Mouse (Mus musculus) right cerebral cortex, postnatal 36 days (tissue): ENCODE data around the gene Tbc1d8b.
A peak's percentile ranks its signal among the peaks of the same experiment; 100 is the strongest.
"Not testable (repeated sequence)": the region's sequence is repeated elsewhere in the genome, so short reads cannot be mapped to it uniquely, and the experiment has no call there.

Source experiments
- DNase-seq, 2 experiments: peaks; one replicate each; pipeline ENCODE4 v3.0.0; 2022; ENCODE audit warnings: low spot score in 2 of 2, mixed read lengths in 1 of 2

Tbc1d8b gene

DNA sequence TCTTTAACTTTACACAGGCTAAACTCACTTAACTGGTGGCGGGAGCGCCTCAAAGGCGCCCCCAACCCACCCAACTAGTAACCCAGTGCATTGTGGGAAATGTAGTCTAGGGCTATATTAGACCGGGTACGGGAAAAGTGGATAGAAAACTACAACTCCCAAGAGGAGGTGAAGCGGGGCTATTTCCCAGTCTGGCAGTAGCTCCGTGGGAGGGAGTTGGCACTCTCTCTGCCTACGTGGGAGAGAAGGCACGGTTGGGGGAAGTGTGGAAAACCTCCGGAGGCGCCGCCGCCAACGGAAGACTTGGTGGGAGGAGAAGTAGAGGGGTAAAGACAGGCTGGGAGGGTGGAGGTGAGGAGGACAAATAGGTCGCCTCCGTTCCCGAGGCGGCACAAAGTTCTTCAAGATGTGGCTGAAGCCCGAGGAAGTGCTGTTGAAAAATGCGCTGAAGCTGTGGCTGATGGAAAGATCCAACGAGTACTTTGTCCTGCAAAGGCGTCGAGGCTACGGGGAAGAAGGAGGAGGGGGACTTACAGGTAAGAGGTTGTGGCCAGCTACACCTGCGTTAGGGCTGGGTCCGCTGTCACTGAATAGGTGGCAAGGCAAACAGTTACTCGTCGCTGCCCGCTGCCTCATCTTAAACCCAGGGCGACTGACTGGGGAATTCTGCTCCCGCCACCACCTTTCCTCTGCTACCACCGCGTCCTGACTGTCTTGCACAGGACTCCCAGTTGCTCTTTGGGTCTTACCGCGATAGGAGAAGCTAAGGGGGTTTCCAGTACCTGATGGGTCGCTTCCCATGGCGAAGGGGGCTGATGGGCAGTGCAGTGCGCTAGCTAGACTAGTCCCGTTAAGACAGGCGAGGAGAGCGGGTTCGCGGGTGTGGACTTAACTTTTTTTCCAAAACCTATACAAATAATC is at the start of gene Tbc1d8b:
Gene Tbc1d8b, plus strand, starts transcription at position 222 of the 921 bp plus-strand sequence.
- DNase-seq: peak; percentile 55 to 77

DNA sequence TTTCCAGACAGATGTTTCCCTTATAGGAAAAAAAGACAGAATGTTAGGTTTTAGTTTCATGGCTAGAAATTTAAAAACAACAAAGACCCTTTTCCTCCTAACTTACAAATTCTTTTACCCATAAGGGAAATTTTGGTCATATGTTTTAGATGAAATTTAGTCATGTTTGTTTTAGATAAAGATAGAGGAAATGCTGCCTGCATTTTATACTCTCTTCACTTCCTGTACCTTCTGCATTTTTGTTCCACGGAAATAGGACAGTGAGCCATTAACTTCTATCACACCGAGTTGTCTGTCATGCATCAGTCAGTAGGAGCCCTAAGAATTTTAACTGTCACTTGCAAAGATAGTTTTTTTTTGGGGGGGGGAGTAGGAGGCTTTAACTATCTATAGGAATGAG is 45.1 kb upstream of the Tbc1d8b start:
- no peak for DNase-seq

DNA sequence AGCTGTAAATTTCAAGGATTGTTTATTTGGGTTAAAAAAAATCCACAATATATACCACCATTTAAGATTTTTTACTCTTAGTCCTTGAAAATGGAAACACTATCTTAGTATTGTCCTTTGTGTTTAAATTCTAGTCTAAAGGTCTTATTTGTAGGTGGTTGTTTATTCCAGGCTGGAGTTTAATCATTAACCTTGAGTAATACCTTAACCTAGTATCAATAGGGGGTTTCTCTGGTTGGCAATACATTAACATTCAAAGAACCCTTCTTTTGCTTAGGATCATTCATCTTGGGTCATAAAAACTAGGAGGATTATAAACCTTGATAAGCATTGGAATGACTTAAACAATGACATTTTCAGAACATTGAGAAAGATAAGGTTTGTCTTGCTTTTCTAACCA is 44.4 kb upstream of the Tbc1d8b start:
- DNase-seq: no peak

DNA sequence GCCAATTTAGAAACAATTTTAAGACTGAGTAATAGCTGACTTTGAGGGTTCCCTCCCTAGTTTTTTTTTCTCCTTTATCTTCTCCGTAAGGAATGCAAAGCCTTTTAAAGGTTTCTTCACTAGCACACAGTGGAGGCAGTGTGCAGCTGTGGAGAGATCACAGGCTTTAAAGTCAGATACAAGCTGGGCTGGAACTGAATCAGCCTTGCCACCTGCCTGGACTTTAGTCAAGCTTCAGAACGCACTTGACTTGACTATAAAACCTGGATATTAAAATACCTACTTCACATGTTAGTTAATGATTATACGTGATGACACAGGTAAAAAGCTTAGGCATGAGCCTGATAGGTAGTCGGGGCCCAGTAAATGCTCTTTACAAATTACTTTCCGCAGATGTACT is 32.6 kb upstream of the Tbc1d8b start:
- DNase-seq: no peak

DNA sequence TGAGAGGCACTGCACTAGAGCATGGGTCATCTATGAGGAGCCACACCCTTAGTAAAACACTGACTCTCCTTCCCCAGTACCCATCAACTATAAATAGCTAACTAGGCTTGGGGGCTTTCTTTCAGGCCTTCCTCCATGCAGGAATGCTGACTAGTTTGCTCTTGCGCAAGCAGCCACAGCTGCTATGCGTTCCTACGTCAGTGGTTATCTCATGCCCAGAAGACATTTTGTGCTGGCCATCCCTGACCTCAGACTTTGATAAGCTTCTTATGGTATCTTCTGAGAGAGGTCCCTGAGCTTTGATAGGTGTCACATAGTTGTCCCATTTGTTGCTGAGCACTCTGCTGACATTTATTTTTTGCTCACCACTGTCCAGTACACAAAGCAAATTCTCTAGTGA is 31.5 kb upstream of the Tbc1d8b start:
- no peak for DNase-seq

DNA sequence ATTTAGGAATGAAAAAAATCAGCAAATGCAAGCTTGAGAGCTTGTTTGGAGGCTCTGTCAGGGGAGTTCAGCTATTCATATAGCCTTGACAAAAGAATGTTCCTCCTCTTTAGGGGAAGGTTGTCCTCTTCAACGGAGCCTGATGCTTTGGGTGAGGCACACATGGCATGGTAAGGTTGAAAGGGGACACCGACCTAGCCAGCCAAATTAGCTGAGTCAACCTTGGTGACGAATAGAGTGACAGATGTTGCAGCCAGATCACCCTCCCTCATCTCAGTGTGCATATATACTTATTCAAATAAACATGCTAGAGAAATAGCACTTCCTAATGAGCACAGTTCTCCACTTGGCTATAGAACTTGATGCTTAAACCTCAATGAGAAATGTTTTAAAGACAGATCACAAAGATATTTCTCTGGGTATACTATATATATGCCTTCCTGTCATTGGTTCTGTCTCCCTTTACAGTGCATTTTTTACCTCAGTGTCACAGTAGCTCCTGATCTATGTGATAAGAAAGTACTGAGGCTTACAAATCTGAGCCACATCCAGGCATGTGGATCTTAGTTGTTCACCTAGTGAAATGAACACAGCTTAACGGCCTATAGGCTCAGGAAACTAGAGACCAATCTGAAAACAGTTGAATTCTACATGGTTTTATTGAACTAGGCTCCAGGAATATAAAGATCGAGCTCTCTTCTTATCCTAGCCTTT is 30.3 kb upstream of the Tbc1d8b start:
- no peak for DNase-seq

DNA sequence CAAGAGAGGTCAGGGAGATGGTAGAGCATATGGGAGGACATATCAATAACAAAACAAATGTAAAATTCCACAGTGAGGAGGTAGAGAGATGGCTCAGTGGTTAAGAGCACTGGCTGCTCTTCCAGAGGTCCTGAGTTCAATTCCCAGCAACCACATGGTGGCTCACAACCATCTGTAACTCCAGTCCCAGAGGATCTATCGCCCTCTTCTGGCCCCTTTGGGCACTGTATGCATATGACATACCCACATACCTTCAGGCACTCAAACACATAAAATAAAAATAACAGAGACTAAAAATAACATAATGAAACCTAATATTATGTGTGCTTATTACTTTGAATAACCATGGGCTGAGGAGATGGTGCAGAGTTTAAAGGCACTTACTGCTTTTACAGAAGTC is 22.7 kb upstream of the Tbc1d8b start:
- no peak for DNase-seq

DNA sequence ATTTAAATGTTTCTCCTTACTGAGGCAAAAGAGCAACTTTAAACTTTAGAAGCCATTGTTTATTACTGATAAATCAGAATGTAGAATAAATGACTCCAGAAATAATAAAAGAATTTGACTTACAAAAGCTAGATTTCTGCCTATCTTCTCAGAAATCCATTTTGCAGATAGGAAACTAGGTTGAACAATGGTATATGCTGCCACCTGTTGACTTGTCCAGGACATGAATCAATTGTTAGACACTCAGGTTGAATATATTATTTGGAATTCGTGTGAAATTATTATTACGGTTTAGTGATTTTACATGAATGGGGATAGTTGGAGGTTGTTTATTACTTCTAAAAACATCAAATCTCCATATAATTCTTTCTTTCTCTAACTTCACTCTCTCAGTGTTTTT is 19.0 kb upstream of the Tbc1d8b start:
- DNase-seq: no peak

DNA sequence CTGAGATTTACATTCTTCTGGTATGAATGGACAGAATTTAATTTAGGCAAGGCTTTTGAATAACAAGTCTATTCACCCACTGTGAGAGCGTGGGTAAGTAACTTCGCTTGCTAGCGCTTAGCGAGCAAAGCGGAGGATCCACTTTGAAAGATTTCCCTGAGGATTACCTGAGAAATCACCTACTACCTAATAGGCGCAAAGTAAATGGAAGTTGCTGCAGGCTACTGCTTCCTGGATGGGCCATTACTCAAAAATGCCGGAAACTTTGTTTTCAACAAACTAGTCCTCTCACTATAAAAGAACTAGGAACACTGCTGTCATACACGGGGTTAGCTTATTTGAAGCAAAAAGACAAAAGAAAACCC is 404 bp upstream of the Tbc1d8b start:
- DNase-seq: no peak

DNA sequence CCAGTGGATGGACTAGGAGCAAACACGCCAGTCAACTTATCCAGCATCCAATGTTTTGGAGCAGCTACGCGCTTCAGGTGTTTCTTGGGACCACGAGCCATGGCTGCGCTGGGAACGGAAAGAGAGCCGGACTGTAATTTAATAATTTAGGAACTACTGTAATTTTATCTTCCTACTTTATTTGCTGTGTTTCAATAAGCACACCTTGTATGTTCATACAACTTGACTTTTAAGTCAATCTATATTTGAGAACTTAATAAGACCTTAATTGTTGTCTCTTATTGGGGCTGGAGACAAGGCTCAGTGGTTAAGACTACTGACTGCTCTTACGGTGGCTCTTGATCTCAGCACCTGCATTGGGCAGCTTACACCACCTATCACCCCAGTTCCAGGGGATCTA is 29.6 kb downstream of the Tbc1d8b start, which contains the start of gene Gm15013:
Gene Gm15013, minus strand, starts transcription at position 101 of the 400 bp plus-strand sequence.
- DNase-seq: no peak

DNA sequence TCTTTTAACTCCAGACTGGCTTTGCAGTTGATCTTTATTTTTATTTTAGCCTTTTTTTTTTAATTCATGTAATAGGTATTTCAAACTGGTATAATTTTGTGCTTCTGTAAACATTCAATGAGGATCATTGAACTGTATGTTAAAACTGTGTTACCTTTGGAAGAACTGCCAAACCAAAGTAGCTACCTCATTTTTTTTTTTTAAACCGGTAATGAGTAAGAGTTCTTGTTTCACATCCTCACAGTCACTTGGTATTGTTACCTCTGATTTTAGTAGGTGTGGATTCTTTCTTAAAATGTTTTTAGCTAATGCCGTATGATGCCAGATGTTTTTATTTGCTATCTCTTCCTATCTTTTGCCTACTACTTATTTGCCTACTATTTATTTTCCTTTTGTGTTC is 37.6 kb downstream of the Tbc1d8b start:
- DNase-seq: no peak

DNA sequence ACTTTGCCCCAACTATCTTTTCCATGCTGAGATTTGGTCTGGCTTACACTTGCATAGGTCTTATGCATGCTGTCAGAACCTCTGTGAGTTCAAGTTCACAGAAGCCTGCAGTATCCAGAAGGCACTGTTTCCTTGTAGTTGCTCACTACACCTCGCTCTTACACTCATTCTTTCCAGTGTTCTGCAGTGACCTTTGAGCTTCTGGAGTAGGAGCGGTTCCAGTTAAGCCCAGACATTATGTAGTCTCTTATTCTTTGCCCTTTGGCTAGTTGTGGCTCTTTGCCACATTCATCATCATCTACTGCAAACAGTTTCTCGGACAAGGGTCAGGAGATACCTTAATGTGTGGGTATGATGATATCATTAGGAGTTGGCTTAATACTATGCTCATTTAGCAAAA is 45.7 kb downstream of the Tbc1d8b start:
- DNase-seq: no peak

DNA sequence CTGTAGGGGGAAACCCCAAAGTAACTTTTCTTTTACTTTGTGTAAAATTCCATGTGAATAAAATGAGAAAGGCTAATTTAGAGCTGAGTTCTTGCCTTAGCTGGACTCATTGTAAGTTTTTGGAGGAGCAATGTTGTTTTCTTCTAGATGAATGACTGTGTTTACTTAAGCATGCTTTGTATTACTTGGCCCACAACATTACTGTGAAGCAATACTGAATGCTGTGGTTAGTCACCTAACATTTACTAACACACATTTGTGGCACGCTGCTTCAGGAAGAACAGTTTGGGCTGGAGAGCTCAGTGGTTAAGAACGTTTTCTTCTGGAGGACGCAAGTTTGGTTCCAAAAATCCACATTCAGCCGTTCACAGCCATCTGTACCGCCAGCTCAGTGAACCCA is 52.3 kb downstream of the Tbc1d8b start:
- no peak for DNase-seq

DNA sequence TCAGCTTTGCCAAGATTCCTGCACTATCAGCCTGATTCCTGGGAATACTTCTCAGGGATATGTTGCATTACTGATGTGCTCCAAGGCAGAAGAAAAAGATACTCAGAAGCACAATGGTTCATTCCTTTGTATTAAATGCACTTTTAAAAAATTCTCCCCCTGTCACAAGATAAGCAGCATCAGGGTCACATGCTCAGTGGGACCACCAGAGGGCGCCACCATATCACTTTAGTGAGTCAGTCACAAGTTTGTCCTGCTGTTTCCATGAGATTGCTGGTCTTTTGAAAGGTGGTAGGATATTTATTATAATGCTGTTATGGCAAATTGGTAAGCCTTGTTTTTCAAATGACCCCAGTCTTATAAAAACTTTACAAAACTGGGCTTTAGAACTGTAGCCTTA is 67.1 kb downstream of the Tbc1d8b start:
- DNase-seq: no peak

DNA sequence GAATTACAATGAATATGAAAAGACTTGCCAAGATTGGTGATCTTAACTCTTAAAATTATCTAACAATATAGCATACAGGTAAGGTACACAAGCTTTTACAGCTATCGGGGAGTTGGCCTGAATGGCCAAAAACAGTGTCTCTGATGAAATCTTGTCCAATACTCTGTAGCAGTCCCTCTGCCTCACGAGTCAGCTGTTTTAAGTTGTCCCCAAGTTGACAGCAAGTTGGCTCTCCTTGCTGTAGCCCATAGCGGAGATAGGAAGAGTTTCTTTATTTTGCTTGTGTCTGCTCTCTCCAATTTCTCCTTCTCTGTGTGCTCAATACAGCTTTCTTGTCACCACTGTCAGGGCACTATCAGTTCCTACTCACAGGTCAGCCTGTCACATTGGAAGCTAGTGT is 73.8 kb downstream of the Tbc1d8b start:
- not testable (repeated sequence) for DNase-seq

DNA sequence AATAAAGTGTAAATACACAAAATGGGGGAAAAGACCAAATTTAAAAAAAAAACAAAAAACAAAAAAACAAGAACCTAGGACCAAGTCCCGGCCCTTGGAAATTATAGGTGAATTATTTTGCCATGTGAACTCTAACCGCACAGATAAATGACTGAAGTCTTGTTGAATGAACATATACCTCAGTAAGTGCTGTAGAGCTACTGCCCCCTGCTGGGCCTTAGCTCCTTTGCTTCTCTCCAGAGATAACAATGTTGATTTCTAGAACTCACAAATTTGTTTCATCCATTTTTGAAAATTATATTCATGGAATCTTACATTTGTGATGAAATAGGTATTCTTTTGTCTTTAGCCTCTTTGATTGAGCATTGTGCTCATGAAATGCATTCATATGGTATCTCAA is 77.8 kb downstream of the Tbc1d8b start:
- DNase-seq: peak in 1 of 2 experiments; percentile 8

DNA sequence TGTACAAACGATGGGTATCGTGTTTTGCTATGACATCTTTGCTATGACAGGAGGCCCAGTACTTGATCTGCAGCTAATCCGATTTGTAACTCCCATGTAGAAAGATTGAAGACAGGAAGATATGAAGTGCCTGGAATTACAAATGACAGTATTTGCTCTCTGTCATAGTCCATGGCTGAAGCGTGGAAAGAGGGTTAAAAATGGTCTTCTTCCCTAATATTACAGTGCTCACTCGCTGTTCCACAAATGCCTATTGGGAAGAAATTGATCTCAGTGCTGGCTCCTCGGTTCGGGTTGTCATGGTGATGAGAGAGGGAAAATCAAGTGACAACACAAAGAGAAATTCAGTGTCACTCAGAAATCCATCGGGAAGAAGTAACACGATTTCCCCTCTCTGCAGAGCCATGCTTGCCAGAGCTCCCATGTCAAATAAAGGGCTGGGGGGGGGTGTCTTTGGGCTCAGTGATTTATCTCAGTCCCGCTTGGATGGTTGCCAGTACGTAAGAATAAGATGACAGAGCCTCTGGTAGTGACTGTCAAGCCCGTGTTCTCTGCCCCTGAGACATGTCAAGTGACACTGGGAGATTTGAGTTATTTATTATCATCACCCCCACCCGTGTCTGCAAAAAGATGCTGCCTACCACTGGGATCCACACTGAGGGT is 85.3 kb downstream of the Tbc1d8b start:
- no peak for DNase-seq

DNA sequence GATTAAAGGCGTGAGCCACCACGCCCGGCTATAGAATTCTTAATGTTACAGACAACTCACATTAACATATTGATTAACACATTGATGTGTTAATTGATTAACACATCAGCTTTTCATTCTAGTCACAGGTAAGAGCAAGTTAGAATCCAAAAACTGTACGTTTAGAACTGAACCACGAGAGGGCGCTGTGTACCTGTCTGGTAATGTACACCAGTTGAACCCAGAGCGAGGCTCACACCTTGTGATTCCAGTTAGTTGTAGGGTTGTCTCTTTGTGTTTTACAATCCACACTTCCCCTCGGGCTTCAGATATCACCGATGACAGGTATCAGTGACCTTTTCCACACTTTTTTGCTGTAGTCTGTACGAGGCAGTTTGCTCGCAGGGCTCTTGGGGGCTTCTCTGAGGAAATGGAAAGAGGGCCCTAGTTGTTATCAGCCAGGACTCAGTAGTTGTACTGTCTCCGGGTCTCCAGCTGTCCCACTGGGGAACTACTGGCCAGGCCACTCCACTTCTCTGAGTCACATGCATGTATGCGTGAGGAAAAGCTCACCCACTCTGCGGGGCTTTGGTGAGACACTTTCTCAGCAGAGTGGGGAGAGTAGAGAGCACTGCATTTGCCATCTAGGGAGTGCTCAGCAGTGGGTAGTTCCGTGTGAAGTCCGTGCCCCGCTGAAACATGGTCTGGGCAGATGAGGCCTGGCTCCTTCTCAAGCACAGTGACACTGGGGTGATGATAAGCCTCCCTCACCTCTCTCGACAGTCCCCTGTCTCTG is 89.7 kb downstream of the Tbc1d8b start:
- no peak for DNase-seq

DNA sequence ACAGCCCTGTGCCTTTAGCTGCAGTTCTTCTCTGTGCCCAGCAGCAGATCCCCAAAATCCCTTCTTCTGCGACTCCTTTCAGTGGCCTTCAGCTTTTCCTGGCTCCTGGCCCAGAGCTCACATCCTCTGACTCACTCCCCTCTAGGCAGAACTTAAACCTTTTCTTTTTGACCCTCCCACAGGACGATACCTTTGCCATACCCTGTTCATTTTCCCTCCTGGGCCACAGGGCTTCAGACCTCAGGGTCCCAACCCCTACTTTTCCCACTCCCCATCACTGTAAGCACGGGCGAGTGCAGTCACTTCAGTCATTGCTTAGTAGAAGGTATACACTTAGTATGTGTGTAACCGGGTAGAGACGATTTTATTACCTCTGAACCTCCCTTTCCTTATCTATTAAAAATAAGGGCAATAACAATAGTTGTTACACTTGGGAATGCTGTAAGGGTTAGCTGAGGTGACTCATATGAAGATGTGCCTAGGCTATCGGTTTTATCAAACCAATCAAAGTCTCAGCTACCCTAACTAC is 90.4 kb downstream of the Tbc1d8b start:
- no peak for DNase-seq

DNA sequence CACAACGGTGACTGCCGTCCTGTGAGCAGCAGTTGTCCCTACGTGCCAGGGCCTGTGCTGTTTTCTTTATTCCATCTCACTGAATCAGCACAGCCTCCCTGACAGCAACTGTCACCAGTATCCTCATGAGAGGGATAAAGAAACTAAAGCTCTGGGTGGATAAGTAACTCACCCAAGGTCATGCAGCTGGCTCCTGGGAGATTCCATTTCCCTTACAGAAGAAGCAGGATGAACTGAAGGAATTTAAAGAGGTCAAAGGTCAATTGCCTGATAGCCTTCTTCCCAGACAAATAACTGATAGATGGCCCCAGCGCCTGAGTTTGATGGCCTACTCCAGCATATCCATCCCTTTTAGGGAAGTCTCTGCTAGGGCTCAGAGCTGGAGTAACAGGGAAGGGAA is 92.6 kb downstream of the Tbc1d8b start:
- no peak for DNase-seq

DNA sequence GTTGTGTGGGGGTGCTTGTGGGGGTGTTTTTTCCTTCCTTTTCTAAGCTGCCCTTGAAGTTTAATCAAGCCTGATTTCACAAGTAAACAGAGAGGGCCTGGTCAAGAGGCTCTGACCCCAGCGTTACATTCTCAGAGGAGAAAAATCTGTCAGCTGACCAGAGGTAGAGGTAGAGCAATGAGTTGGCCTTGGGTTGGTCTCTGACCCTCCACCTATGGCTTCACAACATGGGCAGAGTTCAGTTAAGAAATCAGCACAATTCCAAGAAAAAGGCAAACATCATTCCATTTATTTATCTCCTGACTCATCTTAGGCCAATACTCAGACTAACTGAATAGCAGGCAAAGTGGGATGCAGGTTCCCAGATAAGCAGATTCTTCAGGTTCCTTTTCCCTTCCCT is 94.1 kb downstream of the Tbc1d8b start:
- DNase-seq: no peak

DNA sequence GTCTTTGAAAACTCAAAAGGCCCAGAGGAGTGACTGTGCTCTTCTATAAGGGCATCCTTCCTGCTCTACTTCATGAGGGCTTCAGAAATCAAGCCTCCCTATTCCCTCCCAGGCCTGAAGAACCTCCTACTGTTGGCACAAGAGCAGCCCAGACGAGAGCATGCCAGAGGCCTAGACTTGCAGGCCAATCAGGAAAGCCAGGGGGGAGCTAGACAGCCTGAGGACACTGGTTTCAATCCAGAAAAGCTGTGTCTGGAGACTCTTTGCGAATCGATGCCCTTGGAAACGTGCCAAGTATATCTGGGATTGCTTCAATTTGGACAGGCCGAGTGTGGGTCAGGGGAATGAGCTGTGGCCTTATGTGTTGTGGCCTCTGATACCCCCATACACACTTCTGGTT is 94.6 kb downstream of the Tbc1d8b start:
- no peak for DNase-seq
